Mouse (Mus musculus) midbrain, embryonic 15.5 days (tissue): ENCODE data around the gene Ntm. TPM values are rescaled to one million over a fixed set of nuclear protein-coding genes. Genes with fewer than 3 reads are reported as not detected.
A peak's percentile ranks its signal among the peaks of the same experiment; 100 is the strongest.

ENCODE experiments used
- ATAC-seq: fragments of 200-750 bp; cut with Nextera tagmentation; replicated peaks from 2 replicates; pipeline ENCODE4 v1.8.0; 2017; ENCODE audit warnings: moderate TSS enrichment
- H3K27ac ChIP-seq: fragments of 300-500 bp; sonication (generic); 2 replicates; pipeline ENCODE4 v1.5.1; 2015; ENCODE audit warnings: mild to moderate bottlenecking, inconsistent platforms
- H3K27me3 ChIP-seq: fragments of 300-500 bp; sonication (generic); replicated peaks from 2 replicates; pipeline ENCODE4 v1.6.1; 2015; ENCODE audit warnings: inconsistent platforms
- H3K36me3 ChIP-seq: fragments of 300-500 bp; sonication (generic); replicated peaks from 2 replicates; pipeline ENCODE4 v1.6.1; 2015; ENCODE audit warnings: inconsistent platforms
- H3K4me1 ChIP-seq: fragments of 300-500 bp; sonication (generic); 2 replicates; pipeline ENCODE4 v1.6.1; 2015; ENCODE audit warnings: inconsistent platforms
- H3K4me2 ChIP-seq: fragments of 300-500 bp; sonication (generic); 2 replicates; pipeline ENCODE4 v1.6.1; 2015; ENCODE audit warnings: inconsistent platforms, mild to moderate bottlenecking, moderate library complexity
- H3K4me3 ChIP-seq: fragments of 300-500 bp; sonication (generic); 2 replicates; pipeline ENCODE4 v1.5.1; 2015; ENCODE audit warnings: mild to moderate bottlenecking, inconsistent platforms
- H3K9ac ChIP-seq: fragments of 300-500 bp; sonication (generic); 2 replicates; pipeline ENCODE4 v1.6.1; 2015; ENCODE audit warnings: mild to moderate bottlenecking, inconsistent platforms
- H3K9me3 ChIP-seq: fragments of 300-500 bp; sonication (generic); 2 replicates; pipeline ENCODE4 v1.6.1; 2016; ENCODE audit warnings: inconsistent platforms
- WGBS: fragments of 180-500 bp; shearing (Covaris S2); methylation state at CpG from one replicate; pipeline ENCODE4 v1.1.7; 2015; ENCODE audit warnings: mixed read lengths; 5-methylcytosine and 5-hydroxymethylcytosine counted together
- polyA plus RNA-seq: library from polyadenylated mRNA; unstranded; fragments of >200 nt; fragmentation: Nextera tagmentation; extraction: Ambion mirVana; gene quantifications from 2 replicates; pipeline ENCODE4 v1.2.1, GENCODE M21; 2015

The Ntm gene
- polyA plus RNA-seq, 1 experiment from 2014 or later = 246 TPM

GRCm38 (mm10) chr9:29647764-29648163 lies 315.2 kb downstream of the Ntm start:
- H3K4me2 ChIP-seq = no peak overlapping the region
- no peaks in the 10 kb centered on the region for H3K36me3 ChIP-seq
- no peak overlapping the region for H3K4me3 ChIP-seq
- H3K27ac ChIP-seq = no peak overlapping the region
- no peaks in the 10 kb centered on the region for H3K27me3 ChIP-seq
- peaks cover 28% of the 10 kb centered on the region for H3K4me1 ChIP-seq
- H3K9ac ChIP-seq = no peak overlapping the region
- no peak for ATAC-seq
- H3K9me3 ChIP-seq = no peaks in the 10 kb centered on the region
- WGBS = 80% methylated on average over 8 of the region's 8 CpGs

GRCm38 (mm10) chr9:29645796-29646400 lies 317.0 kb downstream of the Ntm start:
- WGBS = 28% methylated on average over 8 of the region's 8 CpGs
- H3K9ac ChIP-seq = no peak overlapping the region
- no peak overlapping the region for H3K27ac ChIP-seq

GRCm38 (mm10) chr9:29642997-29643657 lies 319.8 kb downstream of the Ntm start:
- no peak overlapping the region for H3K27ac ChIP-seq
- no peak overlapping the region for H3K4me3 ChIP-seq
- 22% methylated on average over 11 of the region's 11 CpGs for WGBS
- no peak overlapping the region for H3K9ac ChIP-seq
- no peaks in the 10 kb centered on the region for H3K36me3 ChIP-seq
- no peak overlapping the region for H3K4me2 ChIP-seq
- H3K9me3 ChIP-seq = no peaks in the 10 kb centered on the region
- ATAC-seq = no peak
- peaks cover 29% of the 10 kb centered on the region for H3K4me1 ChIP-seq
- no peaks in the 10 kb centered on the region for H3K27me3 ChIP-seq

More at GRCm38 (mm10) chr9:29645796-29646400, 317.0 kb downstream of the Ntm start:
- ATAC-seq = no peak
- H3K4me1 ChIP-seq = peaks cover 29% of the 10 kb centered on the region
- no peaks in the 10 kb centered on the region for H3K9me3 ChIP-seq
- no peak overlapping the region for H3K4me3 ChIP-seq
- H3K27me3 ChIP-seq = no peaks in the 10 kb centered on the region
- H3K36me3 ChIP-seq = no peaks in the 10 kb centered on the region
- H3K4me2 ChIP-seq = no peak overlapping the region

- Histone ChIP-seq H3K4me1 (no peaks in the 10 kb centered on the region), H3K9me3 (no peaks in the 10 kb centered on the region), H3K4me3 (no peak overlapping the region), H3K9ac (no peak overlapping the region), H3K27ac (no peak overlapping the region), H3K27me3 (no peaks in the 10 kb centered on the region), H3K4me2 (no peak overlapping the region), H3K36me3 (no peaks in the 10 kb centered on the region)
- 88% methylated on average over 8 of the region's 8 CpGs for WGBS
- no peak for ATAC-seq
Measured at GRCm38 (mm10) chr9:29637335-29637734, 325.6 kb downstream of the Ntm start.

GRCm38 (mm10) chr9:29617181-29617580 lies 345.8 kb downstream of the Ntm start:
- ATAC-seq = 0 out of 2 replicates have a peak, but pooled peaks have one; percentile 14
- Histone ChIP-seq H3K9ac (no peak overlapping the region), H3K27ac (no peak overlapping the region), H3K4me1 (no peaks in the 10 kb centered on the region), H3K36me3 (no peaks in the 10 kb centered on the region), H3K27me3 (no peaks in the 10 kb centered on the region), H3K4me3 (no peak overlapping the region), H3K4me2 (no peak overlapping the region), H3K9me3 (no peaks in the 10 kb centered on the region)
- WGBS = 51% methylated on average over 5 of the region's 5 CpGs

GRCm38 (mm10) chr9:29612020-29612612 lies 350.8 kb downstream of the Ntm start:
- Histone ChIP-seq H3K4me3 (no peak overlapping the region), H3K9me3 (no peaks in the 10 kb centered on the region), H3K27me3 (no peaks in the 10 kb centered on the region), H3K4me2 (no peak overlapping the region), H3K36me3 (no peaks in the 10 kb centered on the region), H3K27ac (0 out of 2 replicates have a peak overlapping the region, but pooled peaks have one; percentile 7), H3K4me1 (no peaks in the 10 kb centered on the region; the same call in 1 of the 2 replicates), H3K9ac (no peak overlapping the region)
- ATAC-seq = no peak
- WGBS = 21% methylated on average over 7 of the region's 7 CpGs

GRCm38 (mm10) chr9:29610867-29611266 lies 352.1 kb downstream of the Ntm start:
- Histone ChIP-seq H3K27me3 (no peaks in the 10 kb centered on the region), H3K4me3 (no peak overlapping the region), H3K9me3 (no peaks in the 10 kb centered on the region), H3K9ac (no peak overlapping the region), H3K4me1 (no peaks in the 10 kb centered on the region; the same call in 1 of the 2 replicates), H3K27ac (no peak overlapping the region), H3K36me3 (no peaks in the 10 kb centered on the region), H3K4me2 (no peak overlapping the region)
- no peak for ATAC-seq
- 72% methylated on average over 2 of the region's 2 CpGs for WGBS

- ATAC-seq = no peak
Measured at GRCm38 (mm10) chr9:29597665-29598064, 365.3 kb downstream of the Ntm start.

GRCm38 (mm10) chr9:29595321-29595720 lies 367.6 kb downstream of the Ntm start:
- Histone ChIP-seq H3K9ac (no peak overlapping the region), H3K4me3 (no peak overlapping the region), H3K4me2 (no peak overlapping the region), H3K4me1 (peaks cover 20% of the 10 kb centered on the region), H3K27ac (no peak overlapping the region), H3K9me3 (no peaks in the 10 kb centered on the region), H3K27me3 (no peaks in the 10 kb centered on the region), H3K36me3 (no peaks in the 10 kb centered on the region)
- WGBS = 83% methylated on average over 9 of the region's 9 CpGs
- no peak for ATAC-seq

More at GRCm38 (mm10) chr9:29597665-29598064, 365.3 kb downstream of the Ntm start:
- no peak overlapping the region for H3K27ac ChIP-seq
- H3K4me3 ChIP-seq = no peak overlapping the region
- H3K36me3 ChIP-seq = no peaks in the 10 kb centered on the region
- no peaks in the 10 kb centered on the region for H3K27me3 ChIP-seq
- WGBS = 49% methylated on average over 4 of the region's 4 CpGs
- H3K4me2 ChIP-seq = no peak overlapping the region
- no peaks in the 10 kb centered on the region for H3K9me3 ChIP-seq
- H3K4me1 ChIP-seq = peaks cover 24% of the 10 kb centered on the region
- no peak overlapping the region for H3K9ac ChIP-seq

- Histone ChIP-seq H3K4me3 (no peak overlapping the region), H3K36me3 (no peaks in the 10 kb centered on the region), H3K9me3 (no peaks in the 10 kb centered on the region), H3K9ac (no peak overlapping the region), H3K27ac (0 out of 2 replicates have a peak overlapping the region, but pooled peaks have one; percentile 40), H3K4me2 (no peak overlapping the region), H3K27me3 (no peaks in the 10 kb centered on the region), H3K4me1 (peaks cover 20% of the 10 kb centered on the region)
- WGBS = 65% methylated on average over 21 of the region's 21 CpGs
- ATAC-seq = no peak
Measured at GRCm38 (mm10) chr9:29594537-29595294, 368.2 kb downstream of the Ntm start.

GRCm38 (mm10) chr9:29587376-29587775 lies 375.6 kb downstream of the Ntm start:
- WGBS = 33% methylated on average over 5 of the region's 5 CpGs
- Histone ChIP-seq H3K4me1 (peaks cover 13% of the 10 kb centered on the region), H3K9me3 (no peaks in the 10 kb centered on the region), H3K36me3 (no peaks in the 10 kb centered on the region), H3K27me3 (no peaks in the 10 kb centered on the region), H3K9ac (no peak overlapping the region), H3K27ac (no peak overlapping the region), H3K4me3 (no peak overlapping the region), H3K4me2 (no peak overlapping the region)
- 0 out of 2 replicates have a peak, but pooled peaks have one; percentile 30 for ATAC-seq

GRCm38 (mm10) chr9:29586381-29586770 lies 376.6 kb downstream of the Ntm start:
- H3K27ac ChIP-seq = no peak overlapping the region
- no peaks in the 10 kb centered on the region for H3K9me3 ChIP-seq
- ATAC-seq = no peak
- no peaks in the 10 kb centered on the region for H3K27me3 ChIP-seq
- no peak overlapping the region for H3K4me3 ChIP-seq
- no peak overlapping the region for H3K4me2 ChIP-seq
- H3K9ac ChIP-seq = no peak overlapping the region
- 92% methylated on average over 10 of the region's 10 CpGs for WGBS
- peaks cover 13% of the 10 kb centered on the region for H3K4me1 ChIP-seq
- H3K36me3 ChIP-seq = no peaks in the 10 kb centered on the region
